Mouse (Mus musculus): ENCODE measurements around the gene Gm20458.

DNA sequence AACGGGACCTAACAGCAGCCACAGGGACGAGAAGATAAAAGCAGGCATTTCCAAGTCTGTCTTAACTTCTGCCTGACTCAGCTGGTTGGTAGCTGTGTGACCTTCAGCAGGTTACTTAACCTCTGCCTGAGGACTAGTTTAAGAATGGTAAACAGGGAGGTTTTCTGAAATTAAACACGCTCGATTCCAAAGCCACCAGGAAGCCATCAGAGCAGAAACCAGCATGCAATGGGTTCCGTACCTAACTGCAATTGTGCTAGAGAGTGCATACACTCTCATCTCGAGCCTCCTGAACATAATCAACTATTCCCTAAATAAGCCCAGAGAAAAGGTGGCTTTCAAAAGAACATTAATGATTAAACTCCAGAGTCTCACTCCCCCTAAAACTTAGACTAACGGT is 19.0 kb upstream of the Gm20458 start:
- TF ChIP-seq CTCF (IDR thresholded peaks at IDR 0.05; ENCODE audit: borderline replicate concordance, extremely low read depth, insufficient read depth, insufficient read length) = no peak
- no peak for TF ChIP-seq POLR2A (IDR thresholded peaks at IDR 0.05; ENCODE audit: borderline replicate concordance, extremely low read depth, insufficient read depth, insufficient read length, poor library complexity, severe bottlenecking)

Data from brain, embryonic 14.5 days (tissue).